9 mouse cellular contexts compared by ENCODE assay signal in the genomic region with DNA sequence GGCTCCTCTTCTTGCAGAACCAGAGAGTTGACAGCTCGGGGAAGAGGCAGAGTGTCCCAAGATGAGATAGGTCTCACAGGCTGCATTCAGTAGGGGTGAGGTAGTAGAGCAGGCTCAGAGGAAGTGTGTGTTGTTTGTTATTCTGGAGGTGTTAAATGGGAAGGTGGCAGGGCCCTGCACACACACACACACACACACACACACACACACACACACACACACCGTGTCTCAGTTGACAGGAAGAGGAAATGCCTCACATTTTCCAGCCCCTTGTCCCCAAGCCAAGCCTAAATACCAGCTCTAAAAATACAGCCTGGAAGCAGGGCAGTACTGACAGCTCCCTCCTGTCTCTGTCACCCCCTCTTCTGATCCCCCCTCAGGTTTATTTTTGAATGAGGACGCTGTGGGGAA.
DNase-seq lines count a peak whose midpoint lies in the region; ATAC-seq and TF ChIP-seq lines count a peak whose summit lies in the region.
"Had no signal": no experiment of that assay in that cellular context is flagged by ENCODE, and none has a peak within 500 bp of the region (broad histone marks: within the 10 kb centered on the region; RNA-seq: fewer than 3 reads in every experiment).

No protein-coding gene starts in this region.

- peak; percentile 74 for DNase-seq in kidney, postnatal 10 days
- peak; percentile 67 to 72 for DNase-seq in lung, postnatal 4 days
- no peak for DNase-seq in layer of hippocampus, adult 9-10 months (ENCODE audit: low spot score)
- DNase-seq in urinary bladder, adult 2 months (ENCODE audit: low spot score) = no peak
- no peak for DNase-seq in urinary bladder, adult 18-20 months (ENCODE audit: low spot score in 2 of 2)
- DNase-seq: cerebellum, postnatal 10 days had no signal

- no peaks in the 10 kb centered on the region for H3K36me3 ChIP-seq in intestine, embryonic 15.5 days
- H3K36me3 ChIP-seq in intestine, postnatal 0 days (ENCODE audit: control insufficient read depth, insufficient read depth) = no peaks in the 10 kb centered on the region
- H3K36me3 ChIP-seq in heart, embryonic 12.5 days = no peaks in the 10 kb centered on the region

- 0 out of 2 replicates have a peak overlapping the region, but pooled peaks have one; percentile 13 for H3K9ac ChIP-seq in intestine, embryonic 15.5 days
- H3K9ac ChIP-seq in intestine, postnatal 0 days (ENCODE audit: low read depth, low read length) = no peak overlapping the region
- no peak overlapping the region for H3K9ac ChIP-seq in heart, embryonic 12.5 days

- H3K27me3 ChIP-seq in intestine, embryonic 15.5 days (replicated peaks) = no peaks in the 10 kb centered on the region
- no peaks in the 10 kb centered on the region for H3K27me3 ChIP-seq in intestine, postnatal 0 days (replicated peaks; ENCODE audit: control insufficient read depth, insufficient read depth, low read length)
- H3K27me3 ChIP-seq in heart, embryonic 12.5 days (replicated peaks) = no peaks in the 10 kb centered on the region

- H3K4me2 ChIP-seq in intestine, embryonic 15.5 days (replicated peaks) = no peak overlapping the region
- no peak overlapping the region for H3K4me2 ChIP-seq in intestine, postnatal 0 days (replicated peaks; ENCODE audit: low read depth)
- peak overlapping the region; percentile 18; the same call in 1 of the 2 replicates for H3K4me2 ChIP-seq in heart, embryonic 12.5 days

- WGBS in intestine, embryonic 15.5 days = 19% methylated on average over 3 of the region's 3 CpGs
- WGBS in intestine, postnatal 0 days = 27% methylated on average over 3 of the region's 3 CpGs
- 2% methylated on average over 2 of the region's 3 CpGs for WGBS in heart, embryonic 12.5 days

- peaks cover 4% of the 10 kb centered on the region; the same call in 1 of the 2 replicates for H3K4me1 ChIP-seq in intestine, embryonic 15.5 days (replicated peaks)
- no peaks in the 10 kb centered on the region for H3K4me1 ChIP-seq in intestine, postnatal 0 days (replicated peaks; ENCODE audit: control insufficient read depth, insufficient read depth, low read length)
- H3K4me1 ChIP-seq in heart, embryonic 12.5 days (replicated peaks) = peaks cover 15% of the 10 kb centered on the region

- no peaks in the 10 kb centered on the region for H3K9me3 ChIP-seq in intestine, embryonic 15.5 days
- no peaks in the 10 kb centered on the region for H3K9me3 ChIP-seq in intestine, postnatal 0 days (ENCODE audit: control insufficient read depth)
- H3K9me3 ChIP-seq in heart, embryonic 12.5 days (replicated peaks) = peaks cover 8% of the 10 kb centered on the region

- no peak for TF ChIP-seq CTCF in intestine, postnatal 0 days (IDR thresholded peaks at IDR 0.05; ENCODE audit: low read depth)

- no peak overlapping the region for H3K4me3 ChIP-seq in intestine, embryonic 15.5 days (replicated peaks)
- H3K4me3 ChIP-seq in intestine, postnatal 0 days (ENCODE audit: low read depth, low read length) = no peak overlapping the region
- H3K4me3 ChIP-seq in heart, embryonic 12.5 days = no peak overlapping the region

- no peak for ATAC-seq in intestine, embryonic 15.5 days
- ATAC-seq in intestine, postnatal 0 days = no peak
- peak; percentile 78 for ATAC-seq in heart, embryonic 12.5 days (ENCODE audit: insufficient number of reproducible peaks, low FRiP score)

- H3K27ac ChIP-seq in intestine, embryonic 15.5 days = no peak overlapping the region
- no peak overlapping the region for H3K27ac ChIP-seq in intestine, postnatal 0 days (ENCODE audit: low read depth, low read length)
- peak overlapping the region; percentile 88 for H3K27ac ChIP-seq in heart, embryonic 12.5 days (ENCODE audit: poor library complexity, severe bottlenecking)

Comparison
In these comparisons a context has a peak if more than half of its experiments do, and no peak if none do; other contexts are left out.
1. DNase-seq: peak in kidney, postnatal 10 days (single experiment) and lung, postnatal 4 days (2 of 2); none in layer of hippocampus, adult 9-10 months (single experiment), urinary bladder, adult 2 months (single experiment) and urinary bladder, adult 18-20 months (0 of 2).